Mouse (Mus musculus) lung, postnatal 25 days (tissue): Measurements from ENCODE around the gene 4933421I07Rik.

Experiments used
- DNase-seq: peaks from one replicate; pipeline ENCODE4 v3.0.0; 2022; ENCODE audit warnings: low spot score

The 4933421I07Rik gene

GRCm38 (mm10) chr7:42447850-42448249, at the start of gene 4933421I07Rik:
TSS of gene 4933421I07Rik (minus strand) at chr7:42448120.
- DNase-seq = no peak

- DNase-seq = no peak
Observed at GRCm38 (mm10) chr7:42497356-42497755, 49.4 kb upstream of the 4933421I07Rik start.

- no peak for DNase-seq
Observed at GRCm38 (mm10) chr7:42496202-42496601, 48.3 kb upstream of the 4933421I07Rik start.

GRCm38 (mm10) chr7:42490859-42491258, 42.9 kb upstream of the 4933421I07Rik start:
- no peak for DNase-seq

GRCm38 (mm10) chr7:42490358-42490757, 42.4 kb upstream of the 4933421I07Rik start:
- no peak for DNase-seq

- DNase-seq = no peak
Observed at GRCm38 (mm10) chr7:42454640-42455039, 6.7 kb upstream of the 4933421I07Rik start.

GRCm38 (mm10) chr7:42450618-42451017, 2.7 kb upstream of the 4933421I07Rik start:
- DNase-seq = peak; percentile 5

- DNase-seq = no peak
Observed at GRCm38 (mm10) chr7:42447352-42447751, 568 bp downstream of the 4933421I07Rik start.
